Mouse (Mus musculus): ENCODE data around the gene Pou2f3. TPM values are rescaled to one million over a fixed set of nuclear protein-coding genes. Genes with fewer than 3 reads are reported as not detected.

Pou2f3 gene
- polyA plus RNA-seq, 1 experiment from 2014 or later, result not detected

DNA sequence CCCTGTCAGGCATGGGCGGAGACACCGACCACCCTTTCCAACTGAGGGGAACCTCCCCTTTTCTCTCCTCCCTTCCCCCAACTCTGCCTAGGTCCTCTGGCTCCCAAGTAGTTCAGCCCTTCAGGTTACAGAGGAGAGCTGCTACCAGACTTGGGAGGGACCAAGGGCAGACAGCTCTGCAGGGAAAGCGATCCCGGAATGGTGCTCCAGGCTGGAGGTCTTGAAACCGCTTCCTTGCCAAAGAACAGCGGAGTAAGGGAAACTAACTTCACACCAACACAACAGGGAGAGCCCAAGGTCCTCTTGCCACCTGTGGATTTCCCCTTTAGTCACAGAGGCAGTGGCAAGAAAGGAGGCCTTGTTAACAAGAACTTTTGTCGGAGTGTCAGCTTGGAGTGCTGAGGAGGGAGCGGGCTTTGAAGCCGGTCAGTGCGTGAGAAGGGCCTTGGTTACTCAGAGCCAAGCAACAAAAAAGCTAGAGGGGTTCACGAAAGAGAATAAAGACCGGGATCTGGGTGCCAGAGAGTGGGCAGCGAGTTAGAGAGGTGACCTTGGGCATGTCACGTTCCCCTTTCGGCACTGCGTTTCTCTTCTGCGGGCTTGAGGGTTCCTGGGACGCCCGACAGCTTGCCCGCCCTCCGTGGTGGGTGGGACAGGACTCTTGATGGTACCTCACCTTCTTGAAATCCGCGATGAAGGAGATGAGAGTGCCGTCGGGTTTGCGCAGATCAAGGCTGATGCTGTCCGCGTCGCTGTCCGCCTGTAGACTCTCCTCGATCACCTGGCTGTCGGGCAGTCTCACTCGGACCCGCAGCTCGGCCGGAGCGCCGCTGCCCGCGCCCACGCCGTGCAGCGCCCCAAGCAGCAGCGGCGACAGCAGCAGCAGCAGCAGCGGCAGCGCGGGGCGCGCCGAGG, 28.7 kb upstream of the Pou2f3 start:
- H3K9ac ChIP-seq, result peak overlapping the region; percentile 93
- no peaks in the 10 kb centered on the region for H3K9me3 ChIP-seq
- peak overlapping the region; percentile 75 for H3K4me2 ChIP-seq
- peak overlapping the region; percentile 89 for H3K27ac ChIP-seq (replicated peaks)
- 1% methylated on average over 51 of the region's 51 CpGs for WGBS
- H3K4me1 ChIP-seq, result peaks cover 58% of the 10 kb centered on the region
- peak overlapping the region; percentile 92 for H3K4me3 ChIP-seq
- no peak for ATAC-seq (ENCODE audit: extremely low read depth, insufficient number of reproducible peaks, low FRiP score, low TSS enrichment)
- no peaks in the 10 kb centered on the region for H3K27me3 ChIP-seq (replicated peaks)
- peaks cover 4% of the 10 kb centered on the region; the same call in 1 of the 2 replicates for H3K36me3 ChIP-seq

DNA sequence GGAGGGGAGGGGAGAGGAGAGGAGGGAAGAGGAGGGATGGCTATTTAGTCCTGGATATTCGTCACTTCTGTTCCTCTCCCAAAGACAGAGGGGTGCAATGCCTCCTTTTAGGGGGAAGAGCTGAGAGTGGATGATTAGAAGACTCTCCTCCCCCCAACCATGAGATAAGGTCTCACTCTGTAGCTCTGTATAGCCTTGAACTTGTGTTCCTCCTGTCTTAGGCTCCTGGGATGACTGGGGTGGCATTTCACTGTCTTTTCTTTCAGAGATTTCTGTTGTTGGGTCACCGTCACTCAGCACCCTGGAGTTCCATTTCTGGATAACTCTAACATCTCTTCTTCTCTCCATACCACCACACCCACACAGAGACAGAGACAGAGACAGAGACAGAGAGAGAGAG, 28.0 kb upstream of the Pou2f3 start:
- Histone ChIP-seq H3K9ac (peak overlapping the region; percentile 93), H3K4me1 (peaks cover 65% of the 10 kb centered on the region), H3K4me3 (peak overlapping the region; percentile 92), H3K27me3 (replicated peaks) (no peaks in the 10 kb centered on the region), H3K27ac (replicated peaks) (no peak overlapping the region), H3K9me3 (no peaks in the 10 kb centered on the region), H3K36me3 (peaks cover 4% of the 10 kb centered on the region; the same call in 1 of the 2 replicates), H3K4me2 (peak overlapping the region; percentile 75)
- WGBS, result 49% methylated on average over 2 of the region's 2 CpGs
- no peak for ATAC-seq (ENCODE audit: extremely low read depth, insufficient number of reproducible peaks, low FRiP score, low TSS enrichment)

DNA sequence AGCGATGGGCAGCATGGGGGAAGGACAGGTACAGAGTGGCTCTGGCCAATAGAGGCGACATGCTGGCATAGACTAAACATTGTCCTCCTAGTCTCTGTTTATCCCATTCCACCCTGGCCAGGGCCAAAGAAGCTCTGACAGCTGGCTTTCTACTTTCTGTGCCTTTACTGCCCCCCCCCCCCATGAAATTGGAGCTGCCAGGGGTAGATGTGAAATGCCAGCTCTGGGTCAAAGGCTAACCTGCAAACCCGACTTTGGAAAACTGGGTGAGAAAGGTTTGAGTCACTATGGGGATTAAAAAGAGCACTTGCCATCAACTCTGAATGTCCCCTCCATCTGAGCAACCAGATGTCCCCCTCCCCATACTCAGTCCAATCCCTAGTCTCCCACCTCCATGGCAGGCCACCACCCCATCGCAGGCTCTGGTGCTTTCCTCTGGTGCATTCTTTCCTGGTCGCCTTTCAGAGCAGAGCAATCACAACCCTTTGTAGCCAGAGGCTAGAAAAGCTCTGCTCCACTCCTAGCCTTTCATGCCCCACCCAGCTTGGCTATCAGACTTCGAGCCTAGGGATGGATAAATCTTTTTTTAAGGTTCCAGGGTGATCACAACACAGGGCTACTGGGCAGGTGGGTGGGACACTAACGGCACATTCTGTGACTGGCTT, 27.1 kb upstream of the Pou2f3 start:
- H3K4me2 ChIP-seq, result peak overlapping the region; percentile 75
- no peak for ATAC-seq (ENCODE audit: extremely low read depth, insufficient number of reproducible peaks, low FRiP score, low TSS enrichment)
- H3K27me3 ChIP-seq (replicated peaks), result no peaks in the 10 kb centered on the region
- peaks cover 74% of the 10 kb centered on the region for H3K4me1 ChIP-seq
- H3K36me3 ChIP-seq, result peaks cover 4% of the 10 kb centered on the region; the same call in 1 of the 2 replicates
- peak overlapping the region; percentile 93 for H3K9ac ChIP-seq
- no peak overlapping the region for H3K27ac ChIP-seq (replicated peaks)
- H3K4me3 ChIP-seq, result peak overlapping the region; percentile 92
- WGBS, result 52% methylated on average over 7 of the region's 7 CpGs
- H3K9me3 ChIP-seq, result no peaks in the 10 kb centered on the region

DNA sequence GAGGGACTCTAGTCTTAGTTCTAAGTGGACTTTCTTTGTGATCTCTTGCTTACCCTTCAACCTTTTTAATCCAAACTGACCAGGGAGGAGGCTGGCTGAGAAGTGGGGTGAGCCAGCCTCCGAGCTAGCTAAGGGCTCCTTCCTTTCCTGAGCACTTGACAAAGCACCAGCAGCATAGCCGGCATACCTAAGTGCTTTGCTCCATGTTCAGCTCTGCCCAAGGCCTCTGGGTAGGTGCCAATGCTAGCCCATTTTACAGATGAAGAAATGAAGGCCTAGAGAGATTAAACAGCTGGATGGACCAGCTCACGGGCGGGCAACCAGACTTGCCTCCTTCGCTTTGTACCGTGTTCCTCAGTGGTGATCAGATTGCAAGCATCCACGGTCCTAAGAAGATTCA, 26.4 kb upstream of the Pou2f3 start:
- WGBS, result 85% methylated on average over 7 of the region's 7 CpGs
- Histone ChIP-seq H3K27me3 (replicated peaks) (no peaks in the 10 kb centered on the region), H3K9me3 (no peaks in the 10 kb centered on the region), H3K4me1 (peaks cover 81% of the 10 kb centered on the region), H3K4me2 (peak overlapping the region; percentile 75; the same call in 1 of the 2 replicates), H3K4me3 (no peak overlapping the region), H3K36me3 (peaks cover 4% of the 10 kb centered on the region; the same call in 1 of the 2 replicates), H3K27ac (replicated peaks) (no peak overlapping the region), H3K9ac (no peak overlapping the region)
- no peak for ATAC-seq (ENCODE audit: extremely low read depth, insufficient number of reproducible peaks, low FRiP score, low TSS enrichment)

DNA sequence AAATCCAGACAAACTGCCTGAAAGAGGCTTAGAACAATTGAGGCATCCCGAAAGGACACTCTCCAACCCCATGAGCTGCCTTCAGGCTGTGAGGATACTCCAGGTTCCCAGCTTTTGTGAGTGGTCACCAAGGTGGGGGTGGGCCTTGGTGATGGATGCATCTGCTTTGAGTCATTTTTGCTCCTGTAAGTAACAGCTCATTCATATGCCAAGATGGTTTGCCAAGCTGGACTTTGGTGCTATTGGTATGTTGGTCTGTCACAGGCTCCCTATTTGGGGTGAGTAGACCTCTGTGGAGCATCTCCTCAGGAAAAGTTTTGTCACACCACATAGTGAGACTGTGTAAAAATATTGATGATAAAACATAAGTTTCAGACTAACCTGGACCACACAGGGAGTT, 25.9 kb upstream of the Pou2f3 start:
- H3K9me3 ChIP-seq, result no peaks in the 10 kb centered on the region
- H3K9ac ChIP-seq, result no peak overlapping the region
- peaks cover 86% of the 10 kb centered on the region for H3K4me1 ChIP-seq
- no peak overlapping the region for H3K4me2 ChIP-seq
- peaks cover 4% of the 10 kb centered on the region; the same call in 1 of the 2 replicates for H3K36me3 ChIP-seq
- H3K27ac ChIP-seq (replicated peaks), result no peak overlapping the region
- no peaks in the 10 kb centered on the region for H3K27me3 ChIP-seq (replicated peaks)
- no peak overlapping the region for H3K4me3 ChIP-seq
- no peak for ATAC-seq (ENCODE audit: extremely low read depth, insufficient number of reproducible peaks, low FRiP score, low TSS enrichment)
- 89% methylated on average over 1 of the region's 1 CpGs for WGBS

DNA sequence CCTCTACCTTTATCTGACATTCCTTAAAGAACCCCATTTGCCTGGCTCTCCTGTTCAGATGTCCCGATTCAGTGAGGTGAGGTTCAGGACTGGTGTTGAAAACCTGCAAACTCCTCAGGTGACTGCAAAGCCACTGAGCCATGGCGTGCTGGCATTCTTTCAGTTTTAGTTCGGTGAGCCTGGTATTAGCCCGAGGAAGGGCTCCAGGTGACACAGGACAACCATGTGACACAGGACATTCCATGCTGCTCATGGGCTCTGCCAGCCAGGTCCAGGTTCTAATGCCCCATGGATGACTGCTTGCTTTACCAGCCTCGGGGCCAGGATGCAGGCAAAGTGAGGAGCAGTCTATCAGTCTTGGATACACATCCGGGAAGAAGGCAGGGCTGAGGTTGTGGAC, 25.2 kb upstream of the Pou2f3 start:
- Histone ChIP-seq H3K4me1 (peaks cover 89% of the 10 kb centered on the region), H3K27me3 (replicated peaks) (no peaks in the 10 kb centered on the region), H3K4me3 (no peak overlapping the region), H3K4me2 (no peak overlapping the region), H3K9ac (no peak overlapping the region), H3K36me3 (peaks cover 4% of the 10 kb centered on the region; the same call in 1 of the 2 replicates), H3K9me3 (no peaks in the 10 kb centered on the region), H3K27ac (replicated peaks) (no peak overlapping the region)
- 67% methylated on average over 6 of the region's 6 CpGs for WGBS
- ATAC-seq (ENCODE audit: extremely low read depth, insufficient number of reproducible peaks, low FRiP score, low TSS enrichment), result no peak

DNA sequence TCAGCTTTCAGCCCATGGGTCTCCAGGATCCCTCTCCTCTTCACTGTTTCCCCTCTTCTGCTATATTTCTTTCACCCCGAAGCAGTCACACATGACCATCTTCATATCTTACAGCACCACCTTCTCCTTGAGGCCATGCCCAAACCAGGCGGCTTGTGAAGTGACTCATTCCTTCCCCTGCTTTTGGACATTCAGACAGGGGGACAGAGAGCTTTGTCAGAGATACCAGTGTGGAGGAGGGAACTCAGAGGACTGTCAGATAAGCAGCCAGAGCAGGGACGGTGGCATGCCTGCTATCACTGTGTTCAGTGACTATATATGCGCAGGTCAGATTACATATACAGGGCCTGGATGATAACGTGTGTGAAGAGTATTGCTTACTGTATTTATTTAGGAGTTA, 24.3 kb upstream of the Pou2f3 start:
- WGBS, result 10% methylated on average over 5 of the region's 5 CpGs
- H3K9me3 ChIP-seq, result no peaks in the 10 kb centered on the region
- H3K27ac ChIP-seq (replicated peaks), result peak overlapping the region; percentile 76
- H3K9ac ChIP-seq, result peak overlapping the region; percentile 52
- no peak for ATAC-seq (ENCODE audit: extremely low read depth, insufficient number of reproducible peaks, low FRiP score, low TSS enrichment)
- peaks cover 4% of the 10 kb centered on the region; the same call in 1 of the 2 replicates for H3K36me3 ChIP-seq
- peaks cover 94% of the 10 kb centered on the region for H3K4me1 ChIP-seq
- H3K4me2 ChIP-seq, result peak overlapping the region; percentile 52
- H3K4me3 ChIP-seq, result 0 out of 2 replicates have a peak overlapping the region, but pooled peaks have one; percentile 3
- H3K27me3 ChIP-seq (replicated peaks), result no peaks in the 10 kb centered on the region

DNA sequence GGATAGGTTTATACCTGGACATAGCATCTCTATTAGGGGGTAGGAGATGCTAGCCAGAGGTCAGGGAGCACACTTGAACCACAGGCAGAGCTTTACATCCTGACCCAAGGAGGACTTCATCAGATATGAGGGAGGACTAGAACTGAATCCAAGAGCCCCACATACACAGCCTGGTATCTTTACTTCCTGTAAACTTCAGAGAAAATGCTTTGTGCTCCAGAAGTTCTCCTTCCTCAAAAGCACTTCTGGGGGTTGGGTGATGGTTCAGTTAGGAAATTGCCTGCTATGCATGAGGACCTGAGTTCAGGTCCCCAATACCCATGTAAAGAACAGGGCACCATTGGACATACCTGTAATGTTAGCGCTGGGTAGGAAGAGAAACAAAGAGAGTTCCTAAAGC, 23.3 kb upstream of the Pou2f3 start:
- Histone ChIP-seq H3K4me2 (peak overlapping the region; percentile 52; the same call in 1 of the 2 replicates), H3K27me3 (replicated peaks) (no peaks in the 10 kb centered on the region), H3K9ac (no peak overlapping the region), H3K36me3 (peaks cover 7% of the 10 kb centered on the region), H3K27ac (replicated peaks) (peak overlapping the region; percentile 76; the same call in 1 of the 2 replicates), H3K4me1 (peaks cover 92% of the 10 kb centered on the region), H3K9me3 (no peaks in the 10 kb centered on the region), H3K4me3 (no peak overlapping the region)
- 89% methylated on average over 1 of the region's 1 CpGs for WGBS
- no peak for ATAC-seq (ENCODE audit: extremely low read depth, insufficient number of reproducible peaks, low FRiP score, low TSS enrichment)

DNA sequence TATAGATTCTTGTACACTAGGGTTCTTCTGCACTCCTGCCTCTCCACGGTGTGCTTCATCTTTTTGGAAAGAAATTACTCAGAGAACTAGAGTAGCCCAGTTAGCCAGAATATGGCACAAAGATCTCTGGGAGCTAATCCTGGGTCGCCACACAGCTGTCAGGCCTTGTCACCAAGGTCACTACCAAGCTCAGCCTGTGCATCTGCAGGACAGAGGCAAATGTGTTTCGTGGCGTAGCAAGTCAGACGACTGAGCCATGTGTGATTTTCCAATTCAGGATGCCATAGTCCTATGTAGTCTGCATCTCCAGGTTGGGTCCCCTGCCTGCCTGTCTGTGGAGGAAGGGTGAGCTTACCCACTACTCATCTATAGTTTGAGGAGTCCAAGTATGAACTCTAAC, 22.9 kb upstream of the Pou2f3 start:
- ATAC-seq (ENCODE audit: extremely low read depth, insufficient number of reproducible peaks, low FRiP score, low TSS enrichment), result no peak
- Histone ChIP-seq H3K4me1 (peaks cover 87% of the 10 kb centered on the region), H3K27ac (replicated peaks) (no peak overlapping the region)

DNA sequence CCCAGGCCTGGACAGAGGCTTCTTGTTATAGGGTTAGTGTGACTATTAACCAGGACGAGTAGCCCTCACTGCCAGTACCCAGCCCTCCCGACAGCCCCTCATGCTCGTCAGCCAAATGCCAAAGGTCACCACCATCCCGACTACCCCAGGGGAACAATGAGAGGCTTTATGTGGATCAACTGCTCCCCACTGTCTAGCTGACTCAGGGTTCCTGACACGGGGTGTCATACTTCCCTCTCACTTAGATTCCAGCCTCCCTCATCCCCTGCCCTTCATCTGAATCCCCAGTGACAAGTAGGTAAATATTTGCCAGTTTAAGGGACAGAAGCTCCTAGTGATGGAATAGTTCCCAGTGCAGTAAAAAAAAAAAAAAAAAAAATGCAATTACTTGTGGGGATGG, 22.1 kb upstream of the Pou2f3 start:
- 29% methylated on average over 5 of the region's 5 CpGs for WGBS
- no peak for ATAC-seq (ENCODE audit: extremely low read depth, insufficient number of reproducible peaks, low FRiP score, low TSS enrichment)
- Histone ChIP-seq H3K9me3 (no peaks in the 10 kb centered on the region), H3K4me2 (peak overlapping the region; percentile 11), H3K4me1 (peaks cover 79% of the 10 kb centered on the region), H3K27ac (replicated peaks) (peak overlapping the region; percentile 81), H3K9ac (peak overlapping the region; percentile 54), H3K4me3 (no peak overlapping the region), H3K27me3 (replicated peaks) (no peaks in the 10 kb centered on the region), H3K36me3 (peaks cover 8% of the 10 kb centered on the region)

More for the DNA sequence above, 22.9 kb upstream of the Pou2f3 start:
- WGBS, result 65% methylated on average over 5 of the region's 5 CpGs
- Histone ChIP-seq H3K9ac (no peak overlapping the region), H3K27me3 (replicated peaks) (no peaks in the 10 kb centered on the region), H3K4me2 (no peak overlapping the region), H3K9me3 (no peaks in the 10 kb centered on the region), H3K4me3 (no peak overlapping the region), H3K36me3 (peaks cover 8% of the 10 kb centered on the region)

DNA sequence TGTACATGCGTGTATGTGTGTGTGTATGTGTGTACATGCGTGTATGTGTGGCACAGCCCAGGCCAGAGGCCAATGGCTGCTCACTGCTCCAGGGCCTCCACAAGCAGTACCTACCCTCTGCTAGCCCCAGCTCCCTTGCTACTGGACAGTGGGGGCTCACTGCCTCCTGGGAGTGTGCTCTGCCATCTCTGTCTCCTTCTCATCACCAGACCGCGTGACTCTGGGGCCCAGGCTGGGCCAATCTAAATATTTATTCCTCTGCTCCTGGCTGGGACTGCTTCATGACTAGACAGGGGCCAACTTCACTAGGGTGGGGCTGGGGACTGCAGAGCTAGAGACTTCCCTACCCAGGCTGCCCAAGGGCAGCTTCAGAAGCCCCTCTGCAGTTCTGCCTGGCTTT, 21.6 kb upstream of the Pou2f3 start:
- H3K4me3 ChIP-seq, result no peak overlapping the region
- H3K9me3 ChIP-seq, result no peaks in the 10 kb centered on the region
- H3K27ac ChIP-seq (replicated peaks), result peak overlapping the region; percentile 81
- H3K27me3 ChIP-seq (replicated peaks), result no peaks in the 10 kb centered on the region
- 0 out of 2 replicates have a peak, but pooled peaks have one; percentile 23 for ATAC-seq (ENCODE audit: extremely low read depth, insufficient number of reproducible peaks, low FRiP score, low TSS enrichment)
- H3K4me1 ChIP-seq, result peaks cover 78% of the 10 kb centered on the region
- H3K36me3 ChIP-seq, result peaks cover 8% of the 10 kb centered on the region
- H3K9ac ChIP-seq, result peak overlapping the region; percentile 54
- H3K4me2 ChIP-seq, result peak overlapping the region; percentile 11
- WGBS, result 48% methylated on average over 4 of the region's 4 CpGs

Data from heart, embryonic 13.5 days (tissue).